Mouse (Mus musculus) forebrain, embryonic 16.5 days (tissue): ENCODE data around the gene Abcf2. TPM values are rescaled to one million over a fixed set of nuclear protein-coding genes. Genes with fewer than 3 reads are reported as not detected.

ENCODE experiments used
- ATAC-seq: fragments of 200-750 bp; cut with Nextera tagmentation; 2 replicates; pipeline ENCODE4 v1.8.0; 2017; ENCODE audit warnings: mild to moderate bottlenecking, moderate library complexity
- H3K27ac ChIP-seq: fragments of 300-500 bp; sonication (generic); 2 replicates; pipeline ENCODE4 v1.5.1; 2014; ENCODE audit warnings: low read length, control low read depth
- H3K27me3 ChIP-seq: fragments of 300-500 bp; sonication (generic); replicated peaks from 2 replicates; pipeline ENCODE4 v1.6.1; 2014; ENCODE audit warnings: low read length; ENCODE audit not compliant: control insufficient read depth, insufficient read depth
- H3K36me3 ChIP-seq: fragments of 300-500 bp; sonication (generic); 2 replicates; pipeline ENCODE4 v1.6.1; 2014; ENCODE audit not compliant: control insufficient read depth, insufficient read depth
- H3K4me1 ChIP-seq: fragments of 300-500 bp; sonication (generic); replicated peaks from 2 replicates; pipeline ENCODE4 v1.6.1; 2014; ENCODE audit warnings: low read length; ENCODE audit not compliant: control insufficient read depth, insufficient read depth
- H3K4me2 ChIP-seq: fragments of 300-500 bp; sonication (generic); 2 replicates; pipeline ENCODE4 v1.6.1; 2014; ENCODE audit warnings: mild to moderate bottlenecking, low read length, control low read depth
- H3K4me3 ChIP-seq: fragments of 300-500 bp; sonication (generic); replicated peaks from 2 replicates; pipeline ENCODE4 v1.5.1; 2014; ENCODE audit warnings: mild to moderate bottlenecking, low read length, control low read depth
- H3K9ac ChIP-seq: fragments of 300-500 bp; sonication (generic); replicated peaks from 2 replicates; pipeline ENCODE4 v1.6.1; 2014; ENCODE audit warnings: low read depth, low read length, control low read depth
- H3K9me3 ChIP-seq: fragments of 300-500 bp; sonication (generic); 2 replicates; pipeline ENCODE4 v1.6.1; 2016; ENCODE audit warnings: low read length; ENCODE audit not compliant: control insufficient read depth
- WGBS: fragments of 180-500 bp; shearing (Covaris S2); extraction: QIAGEN DNeasy Blood & Tissue Kit; methylation state at CpG from one replicate; pipeline ENCODE4 v1.1.7; 2014; 5-methylcytosine and 5-hydroxymethylcytosine counted together
- polyA plus RNA-seq: library from polyadenylated mRNA; unstranded; fragments of >200 nt; fragmentation: Nextera tagmentation; extraction: Ambion mirVana; gene quantifications from 2 replicates; pipeline ENCODE4 v1.2.1, GENCODE M21; 2015

Abcf2 gene
- polyA plus RNA-seq: 107 and 109 TPM in 2 replicates

- H3K4me2 ChIP-seq: peak within 1 kb of the TSS; percentile 97
- peak within 1 kb of the TSS; percentile 71; the same call in 1 of the 2 replicates for H3K27ac ChIP-seq
- peaks cover 13% of the 10 kb centered on the region; the same call in 1 of the 2 replicates for H3K36me3 ChIP-seq
- peak within 1 kb of the TSS; percentile 72 for H3K9ac ChIP-seq
- peak within 1 kb of the TSS; percentile 79 for H3K4me3 ChIP-seq
- no peaks in the 10 kb centered on the region for H3K9me3 ChIP-seq
- peaks cover 14% of the 10 kb centered on the region for H3K4me1 ChIP-seq
- WGBS: under 1% methylated on average over 48 of the region's 48 CpGs
- ATAC-seq: peak; percentile 97
- no peaks in the 10 kb centered on the region for H3K27me3 ChIP-seq
These were observed at the start of gene Abcf2 for GRCm38 (mm10) chr5:24577183-24577929. Abcf2 (minus strand) TSS chr5:24577467.

GRCm38 (mm10) chr5:24624822-24625120, 47.5 kb upstream of the Abcf2 start:
- H3K36me3 ChIP-seq: no peaks in the 10 kb centered on the region
- no peak for ATAC-seq
- peaks cover 49% of the 10 kb centered on the region for H3K4me1 ChIP-seq
- no peaks in the 10 kb centered on the region for H3K9me3 ChIP-seq
- no peak overlapping the region for H3K27ac ChIP-seq
- peak overlapping the region; percentile 53 for H3K4me2 ChIP-seq
- no peak overlapping the region; the same call in 1 of the 2 replicates for H3K4me3 ChIP-seq
- 42% methylated on average over 4 of the region's 4 CpGs for WGBS
- H3K9ac ChIP-seq: no peak overlapping the region
- no peaks in the 10 kb centered on the region for H3K27me3 ChIP-seq

GRCm38 (mm10) chr5:24623986-24624821, 46.9 kb upstream of the Abcf2 start, which contains the start of gene Smarcd3:
Smarcd3 (minus strand) TSS chr5:24624411.
- H3K4me2 ChIP-seq: peak within 1 kb of the TSS; percentile 53
- H3K27ac ChIP-seq: peak within 1 kb of the TSS; percentile 84
- H3K27me3 ChIP-seq: no peaks in the 10 kb centered on the region
- peaks cover 49% of the 10 kb centered on the region for H3K4me1 ChIP-seq
- H3K4me3 ChIP-seq: peak within 1 kb of the TSS; percentile 59
- H3K9ac ChIP-seq: peak within 1 kb of the TSS; percentile 73
- no peaks in the 10 kb centered on the region for H3K9me3 ChIP-seq
- WGBS: 2% methylated on average over 37 of the region's 37 CpGs
- peak; percentile 86 for ATAC-seq
- no peaks in the 10 kb centered on the region for H3K36me3 ChIP-seq

DNA sequence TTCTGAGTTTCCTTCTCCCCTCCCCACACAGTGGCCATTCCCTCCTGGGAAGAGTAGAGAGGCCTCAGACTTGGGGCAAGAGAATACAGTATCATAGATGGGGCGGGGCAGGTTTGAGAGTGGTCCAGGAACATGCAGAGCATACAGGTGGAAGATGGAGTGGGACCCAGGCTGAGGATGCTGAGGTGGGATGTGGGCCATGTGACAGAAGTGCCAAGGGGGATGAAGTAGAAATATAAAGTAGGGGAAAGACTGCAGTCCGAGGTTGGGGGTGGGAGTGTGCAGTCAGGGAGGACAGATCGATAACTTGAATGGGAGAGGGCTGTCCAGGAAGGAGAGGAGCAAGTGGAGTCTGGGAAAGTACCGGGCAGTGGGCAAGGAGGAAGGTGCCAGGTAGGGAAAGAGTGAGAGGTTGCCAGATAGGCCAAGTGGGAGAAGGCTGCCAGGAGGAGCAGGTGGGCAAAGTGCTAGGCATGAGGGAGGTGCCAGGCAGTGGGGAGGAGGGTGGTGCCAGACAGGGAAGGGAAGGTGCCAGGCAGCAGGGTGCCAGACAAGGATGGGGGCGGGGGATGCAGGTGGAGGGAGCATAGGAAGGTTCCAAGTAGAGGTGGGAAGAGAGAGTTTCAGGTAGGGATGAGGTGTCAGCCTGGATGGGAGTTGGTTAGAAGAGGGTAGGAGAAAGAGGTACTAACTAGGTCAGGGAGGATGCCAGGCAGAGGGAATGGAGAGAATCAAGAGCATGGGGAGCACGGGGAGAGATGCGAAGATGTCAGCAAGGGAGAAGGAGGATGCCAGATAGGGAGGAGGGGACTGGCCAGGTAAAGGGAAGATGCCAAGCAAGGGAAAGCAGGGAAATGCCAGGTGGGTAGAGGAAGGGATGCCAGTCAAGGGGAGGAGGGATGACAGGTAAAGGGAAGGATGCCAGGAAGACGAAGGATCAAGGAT, 46.0 kb upstream of the Abcf2 start:
- H3K9me3 ChIP-seq: no peaks in the 10 kb centered on the region
- H3K4me3 ChIP-seq: peak overlapping the region; percentile 59
- no peaks in the 10 kb centered on the region for H3K27me3 ChIP-seq
- peak overlapping the region; percentile 53 for H3K4me2 ChIP-seq
- peak overlapping the region; percentile 73 for H3K9ac ChIP-seq
- H3K4me1 ChIP-seq: peaks cover 49% of the 10 kb centered on the region
- no peaks in the 10 kb centered on the region for H3K36me3 ChIP-seq
- H3K27ac ChIP-seq: peak overlapping the region; percentile 84
- peak; percentile 41 for ATAC-seq
- WGBS: 39% methylated on average over 8 of the region's 8 CpGs

- WGBS: 71% methylated on average over 7 of the region's 7 CpGs
These were observed 45.2 kb upstream of the Abcf2 start for GRCm38 (mm10) chr5:24622386-24623040.

DNA sequence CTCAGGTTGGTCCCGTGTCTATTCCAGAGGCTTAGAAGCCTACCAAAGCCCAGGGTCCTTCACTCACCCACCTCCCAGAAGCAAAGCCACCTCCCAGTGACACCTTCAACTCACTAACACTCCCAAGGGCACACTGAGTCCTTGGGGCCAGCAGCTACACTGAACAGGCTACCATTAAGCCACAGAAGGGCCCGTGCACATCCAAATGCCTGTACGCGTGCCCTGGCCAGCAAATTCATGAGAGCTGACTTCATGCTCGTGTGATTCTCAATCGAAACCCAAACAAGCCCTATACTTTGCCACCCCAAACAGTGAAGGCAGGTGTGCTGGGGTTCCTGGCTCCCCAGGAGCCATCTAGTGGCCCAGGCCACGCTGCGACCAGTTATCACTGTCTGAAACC, 43.4 kb upstream of the Abcf2 start:
- Histone ChIP-seq H3K9ac (no peak overlapping the region), H3K4me1 (peaks cover 49% of the 10 kb centered on the region), H3K27me3 (no peaks in the 10 kb centered on the region), H3K4me3 (no peak overlapping the region), H3K27ac (peak overlapping the region; percentile 8; the same call in 1 of the 2 replicates), H3K9me3 (no peaks in the 10 kb centered on the region), H3K36me3 (no peaks in the 10 kb centered on the region), H3K4me2 (no peak overlapping the region)
- 67% methylated on average over 8 of the region's 8 CpGs for whole genome bisulfite sequencing
- no peak for ATAC-seq

More at GRCm38 (mm10) chr5:24622386-24623040, 45.2 kb upstream of the Abcf2 start:
- Histone ChIP-seq H3K9ac (no peak overlapping the region), H3K9me3 (no peaks in the 10 kb centered on the region), H3K27ac (peak overlapping the region; percentile 84; the same call in 1 of the 2 replicates), H3K4me2 (no peak overlapping the region), H3K4me1 (peaks cover 49% of the 10 kb centered on the region), H3K36me3 (no peaks in the 10 kb centered on the region), H3K4me3 (no peak overlapping the region), H3K27me3 (no peaks in the 10 kb centered on the region)
- no peak for ATAC-seq

- no peak overlapping the region for H3K4me3 ChIP-seq
- no peaks in the 10 kb centered on the region for H3K27me3 ChIP-seq
- 67% methylated on average over 8 of the region's 8 CpGs for WGBS
- H3K27ac ChIP-seq: peak overlapping the region; percentile 8; the same call in 1 of the 2 replicates
- peaks cover 49% of the 10 kb centered on the region for H3K4me1 ChIP-seq
- no peak overlapping the region for H3K9ac ChIP-seq
- no peak overlapping the region for H3K4me2 ChIP-seq
- no peaks in the 10 kb centered on the region for H3K9me3 ChIP-seq
- H3K36me3 ChIP-seq: no peaks in the 10 kb centered on the region
- no peak for ATAC-seq
These were observed 42.8 kb upstream of the Abcf2 start for GRCm38 (mm10) chr5:24620116-24620515.

- no peaks in the 10 kb centered on the region for H3K27me3 ChIP-seq
- WGBS: 77% methylated on average over 3 of the region's 3 CpGs
These were observed 41.7 kb upstream of the Abcf2 start for GRCm38 (mm10) chr5:24618921-24619320.

More at GRCm38 (mm10) chr5:24618921-24619320, 41.7 kb upstream of the Abcf2 start:
- no peaks in the 10 kb centered on the region for H3K9me3 ChIP-seq
- no peak overlapping the region for H3K4me3 ChIP-seq
- no peaks in the 10 kb centered on the region for H3K36me3 ChIP-seq
- H3K4me2 ChIP-seq: no peak overlapping the region
- ATAC-seq: no peak
- H3K4me1 ChIP-seq: peaks cover 41% of the 10 kb centered on the region
- H3K9ac ChIP-seq: no peak overlapping the region
- H3K27ac ChIP-seq: no peak overlapping the region
